Mouse (Mus musculus) brain, embryonic 14.5 days (tissue): ENCODE measurements around the gene Sost.

Source experiments
- CTCF ChIP-seq: fragments of 200-500 bp; IDR thresholded peaks from 2 replicates; pipeline ENCODE4 v1.5.1; 2012; ENCODE audit warnings: inconsistent platforms, mild to moderate bottlenecking, moderate library complexity, borderline replicate concordance; ENCODE audit not compliant: insufficient read depth, insufficient read length; ENCODE audit errors: extremely low read depth
- POLR2A ChIP-seq: fragments of 200-500 bp; IDR thresholded peaks from 2 replicates; pipeline ENCODE4 v1.6.1; 2012; ENCODE audit warnings: mild to moderate bottlenecking, inconsistent platforms, borderline replicate concordance; ENCODE audit not compliant: poor library complexity, insufficient read depth, insufficient read length, severe bottlenecking; ENCODE audit errors: extremely low read depth

GRCm38 (mm10) chr11:101918609-101919008 is 48.2 kb downstream of the Sost start:
- TF ChIP-seq CTCF (no peak), POLR2A (no peak)
